Mouse (Mus musculus): Measurements from ENCODE around the gene Vmn2r92.
"Not testable (repeated sequence)": the region's sequence is repeated elsewhere in the genome, so short reads cannot be mapped to it uniquely, and the experiment has no call there.

Vmn2r92 gene

DNA sequence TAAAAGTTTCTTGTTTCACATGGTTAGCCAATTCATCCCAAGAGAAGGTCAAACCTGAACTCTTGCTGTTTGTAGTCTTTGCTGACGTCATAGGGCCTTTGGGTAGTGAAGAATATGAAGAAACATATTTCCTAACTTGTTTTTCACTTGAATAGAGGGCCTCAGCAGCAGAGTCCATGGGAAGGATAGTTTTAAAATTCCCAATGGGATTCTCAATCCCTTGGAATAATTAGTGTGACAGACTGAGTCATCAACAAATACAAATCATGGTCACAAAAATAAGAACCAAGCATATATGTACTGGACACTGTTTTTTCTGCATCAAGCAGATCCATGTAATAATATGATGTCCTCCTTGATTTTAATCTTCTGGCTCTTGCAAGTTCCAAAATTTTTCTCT is at the start of gene Vmn2r92:
Vmn2r92 (plus strand) TSS at position 301 of the 400 bp plus-strand sequence.
- DNase-seq (ENCODE audit: inconsistent ontology term) = not testable (repeated sequence)

- DNase-seq (ENCODE audit: inconsistent ontology term) = peak; percentile 28
These were observed 49.4 kb upstream of the Vmn2r92 start for GRCm38 (mm10) chr17:18102265-18102664.

DNA sequence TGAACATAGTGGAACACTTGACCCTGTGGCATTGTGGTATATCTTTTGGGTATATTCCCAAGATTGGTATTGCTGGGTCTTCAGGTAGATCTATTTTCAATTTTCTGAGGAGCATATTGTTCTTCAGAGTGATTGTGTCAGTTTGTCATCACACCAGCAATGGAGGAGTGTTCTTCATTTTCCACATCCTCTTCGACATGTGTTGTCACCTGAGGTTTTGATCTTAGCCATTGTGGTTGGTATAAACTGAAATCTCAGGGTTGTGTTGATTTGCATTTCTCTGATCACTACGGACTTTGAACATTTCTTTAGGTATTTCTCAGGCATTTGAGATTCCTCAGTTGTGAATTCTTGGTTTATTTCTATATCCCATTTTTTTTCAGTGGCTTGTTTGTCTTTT is 9.5 kb downstream of the Vmn2r92 start:
- not testable (repeated sequence) for DNase-seq (ENCODE audit: inconsistent ontology term)

DNA sequence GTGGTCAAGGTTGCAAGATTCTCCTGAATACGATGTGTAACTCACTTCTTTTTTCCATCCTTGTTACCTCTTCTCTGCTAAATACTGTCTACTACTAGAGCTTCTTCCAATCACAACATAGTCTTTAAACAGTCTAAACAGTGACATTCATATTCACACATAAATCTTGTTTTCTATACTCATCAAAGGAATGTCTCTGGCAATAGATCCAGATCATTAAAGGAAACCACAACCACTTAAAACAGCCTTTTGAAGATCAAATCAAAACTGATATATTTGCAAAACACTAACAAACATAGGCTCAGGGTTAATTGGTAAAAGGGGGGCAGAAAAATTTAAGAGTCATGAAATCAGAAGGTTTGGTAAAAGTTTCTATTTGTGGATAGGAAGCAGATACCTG is 38.0 kb downstream of the Vmn2r92 start:
- DNase-seq (ENCODE audit: inconsistent ontology term) = no peak

DNA sequence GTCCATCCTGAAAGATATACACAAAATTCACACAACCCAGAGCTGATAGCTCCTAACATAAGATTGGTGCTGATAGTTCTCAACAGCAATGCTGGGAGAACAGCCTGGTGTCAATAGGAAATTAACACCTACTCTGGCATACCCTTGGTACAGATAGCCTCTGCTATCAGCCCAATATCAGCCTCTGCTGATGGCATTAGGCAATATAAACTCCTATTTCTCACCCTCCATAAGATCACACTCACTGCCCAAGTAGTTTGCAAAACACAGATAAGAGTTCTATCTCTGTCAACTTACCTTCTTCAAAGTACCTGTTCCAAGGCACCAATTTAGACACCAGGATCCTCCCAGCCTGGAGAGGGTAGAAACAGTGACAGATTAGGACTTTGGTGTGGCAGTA is 69.6 kb downstream of the Vmn2r92 start:
- no peak for DNase-seq (ENCODE audit: inconsistent ontology term)

DNA sequence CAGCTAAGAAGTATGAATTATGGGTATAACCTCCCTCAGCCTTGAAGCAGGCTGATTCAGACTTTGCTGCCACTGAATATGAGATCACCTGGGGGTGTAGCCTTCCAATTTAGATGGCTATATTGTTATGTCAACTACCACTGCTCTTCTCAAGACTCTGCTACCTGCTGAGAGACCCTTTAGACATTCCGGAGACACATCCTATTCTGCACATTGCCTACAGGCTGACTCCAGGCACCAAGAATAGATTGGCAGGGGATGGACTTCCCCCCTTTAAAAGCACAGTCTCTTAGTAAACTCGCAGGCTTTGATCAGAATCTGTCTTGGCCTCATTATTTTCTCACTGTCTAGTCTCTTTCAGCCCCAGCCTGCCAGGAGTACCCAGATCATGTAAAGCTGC is 80.3 kb downstream of the Vmn2r92 start:
- DNase-seq (ENCODE audit: inconsistent ontology term) = no peak

GRCm38 (mm10) chr17:18236931-18237330 is 85.2 kb downstream of the Vmn2r92 start:
- DNase-seq (ENCODE audit: inconsistent ontology term) = no peak
